Mouse (Mus musculus): ENCODE results near the gene Dnajb3. TPM values are rescaled to one million over a fixed set of nuclear protein-coding genes. Genes with fewer than 3 reads are reported as not detected.

The Dnajb3 gene
- polyA plus RNA-seq, 1 experiment: not detected

GRCm38 (mm10) chr1:88245881-88246280, 40.3 kb upstream of the Dnajb3 start:
- Histone ChIP-seq H3K4me2 (ENCODE audit: low read depth) (no peak overlapping the region), H3K36me3 (ENCODE audit: control insufficient read depth, insufficient read depth) (no peaks in the 10 kb centered on the region), H3ac (ENCODE audit: control insufficient read depth, insufficient read length) (no peak overlapping the region), H3K4me3 (no peak overlapping the region), H3K79me2 (ENCODE audit: control insufficient read depth, insufficient read depth) (no peaks in the 10 kb centered on the region), H3K27me3 (ENCODE audit: control insufficient read depth, insufficient read depth, insufficient read length) (peaks cover 10% of the 10 kb centered on the region)
- TF ChIP-seq MAX (IDR thresholded peaks at IDR 0.05; ENCODE audit: low read depth) (no peak), SRF (IDR thresholded peaks at IDR 0.05; ENCODE audit: control insufficient read depth, insufficient read length, low read depth) (no peak), MYOD1 (IDR thresholded peaks at IDR 0.05; ENCODE audit: control insufficient read depth in 1 of 3, insufficient read length in 2 of 3, low read depth in 2 of 3) (no peak), TCF3 (IDR thresholded peaks at IDR 0.05; ENCODE audit: insufficient read length, low read depth) (no peak), CEBPB (IDR thresholded peaks at IDR 0.05; ENCODE audit: insufficient read depth, poor library complexity, severe bottlenecking) (no peak), POLR2AphosphoS2 (IDR thresholded peaks at IDR 0.05; ENCODE audit: insufficient read length, low read depth) (no peak)

GRCm38 (mm10) chr1:88243861-88244260, 38.3 kb upstream of the Dnajb3 start:
- H3K4me3 ChIP-seq: no peak overlapping the region
- no peak overlapping the region for H3ac ChIP-seq (ENCODE audit: control insufficient read depth, insufficient read length)
- H3K4me2 ChIP-seq (ENCODE audit: low read depth): no peak overlapping the region
- no peak for TF ChIP-seq MYOD1 (IDR thresholded peaks at IDR 0.05; ENCODE audit: control insufficient read depth in 1 of 3, insufficient read length in 2 of 3, low read depth in 2 of 3)
- no peak for TF ChIP-seq MAX (IDR thresholded peaks at IDR 0.05; ENCODE audit: low read depth)
- no peak for TF ChIP-seq REST (IDR thresholded peaks at IDR 0.05; ENCODE audit: insufficient read depth, insufficient read length)
- no peak for TF ChIP-seq TCF3 (IDR thresholded peaks at IDR 0.05; ENCODE audit: insufficient read length, low read depth)
- TF ChIP-seq E2F4 (IDR thresholded peaks at IDR 0.05; ENCODE audit: insufficient read depth): no peak
- TF ChIP-seq POLR2AphosphoS2 (IDR thresholded peaks at IDR 0.05; ENCODE audit: insufficient read length, low read depth): no peak
- no peak for TF ChIP-seq USF1 (IDR thresholded peaks at IDR 0.05; ENCODE audit: low read depth)
- TF ChIP-seq CEBPB (IDR thresholded peaks at IDR 0.05; ENCODE audit: insufficient read depth, poor library complexity, severe bottlenecking): no peak
- no peak for TF ChIP-seq SRF (IDR thresholded peaks at IDR 0.05; ENCODE audit: control insufficient read depth, insufficient read length, low read depth)
- TF ChIP-seq MYOG (IDR thresholded peaks at IDR 0.05; ENCODE audit: control insufficient read depth in 1 of 3, insufficient read depth in 1 of 3, insufficient read length in 2 of 3, low read depth in 2 of 3): no peak
- TF ChIP-seq POLR2A (IDR thresholded peaks at IDR 0.05; ENCODE audit: insufficient read length, low read depth): no peak
- TF ChIP-seq TCF12 (IDR thresholded peaks at IDR 0.05; ENCODE audit: insufficient read depth, poor library complexity, severe bottlenecking): no peak
- no peaks in the 10 kb centered on the region for H3K79me2 ChIP-seq (ENCODE audit: control insufficient read depth, insufficient read depth)
- peaks cover 6% of the 10 kb centered on the region for H3K27me3 ChIP-seq (ENCODE audit: control insufficient read depth, insufficient read depth, insufficient read length)
- no peaks in the 10 kb centered on the region for H3K36me3 ChIP-seq (ENCODE audit: control insufficient read depth, insufficient read depth)

GRCm38 (mm10) chr1:88240579-88240978, 35.0 kb upstream of the Dnajb3 start:
- TF ChIP-seq MYOG (IDR thresholded peaks at IDR 0.05; ENCODE audit: control insufficient read depth in 1 of 3, insufficient read depth in 1 of 3, insufficient read length in 2 of 3, low read depth in 2 of 3) (no peak), SRF (IDR thresholded peaks at IDR 0.05; ENCODE audit: control insufficient read depth, insufficient read length, low read depth) (no peak), POLR2AphosphoS2 (IDR thresholded peaks at IDR 0.05; ENCODE audit: insufficient read length, low read depth) (no peak), REST (IDR thresholded peaks at IDR 0.05; ENCODE audit: insufficient read depth, insufficient read length) (no peak), USF1 (IDR thresholded peaks at IDR 0.05; ENCODE audit: low read depth) (no peak), MYOD1 (IDR thresholded peaks at IDR 0.05; ENCODE audit: control insufficient read depth in 1 of 3, insufficient read length in 2 of 3, low read depth in 2 of 3) (no peak), TCF12 (IDR thresholded peaks at IDR 0.05; ENCODE audit: insufficient read depth, poor library complexity, severe bottlenecking) (no peak), MAX (IDR thresholded peaks at IDR 0.05; ENCODE audit: low read depth) (no peak), CEBPB (IDR thresholded peaks at IDR 0.05; ENCODE audit: insufficient read depth, poor library complexity, severe bottlenecking) (no peak), POLR2A (IDR thresholded peaks at IDR 0.05; ENCODE audit: insufficient read length, low read depth) (no peak), E2F4 (IDR thresholded peaks at IDR 0.05; ENCODE audit: insufficient read depth) (no peak), TCF3 (IDR thresholded peaks at IDR 0.05; ENCODE audit: insufficient read length, low read depth) (no peak)
- H3K79me2 ChIP-seq (ENCODE audit: control insufficient read depth, insufficient read depth): no peaks in the 10 kb centered on the region
- H3K27me3 ChIP-seq (ENCODE audit: control insufficient read depth, insufficient read depth, insufficient read length): peaks cover 14% of the 10 kb centered on the region
- no peak overlapping the region for H3K4me2 ChIP-seq (ENCODE audit: low read depth)
- no peaks in the 10 kb centered on the region for H3K36me3 ChIP-seq (ENCODE audit: control insufficient read depth, insufficient read depth)
- no peak overlapping the region for H3K4me3 ChIP-seq
- no peak overlapping the region for H3ac ChIP-seq (ENCODE audit: control insufficient read depth, insufficient read length)

- no peak overlapping the region for H3K4me2 ChIP-seq (ENCODE audit: low read depth)
- TF ChIP-seq MYOG (IDR thresholded peaks at IDR 0.05; ENCODE audit: control insufficient read depth in 1 of 3, insufficient read depth in 1 of 3, insufficient read length in 2 of 3, low read depth in 2 of 3) (no peak), USF1 (IDR thresholded peaks at IDR 0.05; ENCODE audit: low read depth) (no peak), TCF12 (IDR thresholded peaks at IDR 0.05; ENCODE audit: insufficient read depth, poor library complexity, severe bottlenecking) (no peak), REST (IDR thresholded peaks at IDR 0.05; ENCODE audit: insufficient read depth, insufficient read length) (no peak), TCF3 (IDR thresholded peaks at IDR 0.05; ENCODE audit: insufficient read length, low read depth) (no peak), SRF (IDR thresholded peaks at IDR 0.05; ENCODE audit: control insufficient read depth, insufficient read length, low read depth) (no peak), MAX (IDR thresholded peaks at IDR 0.05; ENCODE audit: low read depth) (no peak)
Measured at GRCm38 (mm10) chr1:88240072-88240471, 34.5 kb upstream of the Dnajb3 start.

GRCm38 (mm10) chr1:88238771-88239170, 33.2 kb upstream of the Dnajb3 start:
- Histone ChIP-seq H3K36me3 (ENCODE audit: control insufficient read depth, insufficient read depth) (no peaks in the 10 kb centered on the region), H3K4me2 (ENCODE audit: low read depth) (no peak overlapping the region), H3K4me3 (no peak overlapping the region), H3K27me3 (ENCODE audit: control insufficient read depth, insufficient read depth, insufficient read length) (peaks cover 19% of the 10 kb centered on the region), H3ac (ENCODE audit: control insufficient read depth, insufficient read length) (no peak overlapping the region), H3K79me2 (ENCODE audit: control insufficient read depth, insufficient read depth) (no peaks in the 10 kb centered on the region)
- TF ChIP-seq POLR2AphosphoS2 (IDR thresholded peaks at IDR 0.05; ENCODE audit: insufficient read length, low read depth) (no peak), CEBPB (IDR thresholded peaks at IDR 0.05; ENCODE audit: insufficient read depth, poor library complexity, severe bottlenecking) (no peak), POLR2A (IDR thresholded peaks at IDR 0.05; ENCODE audit: insufficient read length, low read depth) (no peak), TCF12 (IDR thresholded peaks at IDR 0.05; ENCODE audit: insufficient read depth, poor library complexity, severe bottlenecking) (no peak), REST (IDR thresholded peaks at IDR 0.05; ENCODE audit: insufficient read depth, insufficient read length) (no peak)

More at GRCm38 (mm10) chr1:88240072-88240471, 34.5 kb upstream of the Dnajb3 start:
- no peak overlapping the region for H3K4me3 ChIP-seq
- H3K27me3 ChIP-seq (ENCODE audit: control insufficient read depth, insufficient read depth, insufficient read length): peaks cover 15% of the 10 kb centered on the region
- H3K36me3 ChIP-seq (ENCODE audit: control insufficient read depth, insufficient read depth): no peaks in the 10 kb centered on the region
- H3ac ChIP-seq (ENCODE audit: control insufficient read depth, insufficient read length): no peak overlapping the region
- H3K79me2 ChIP-seq (ENCODE audit: control insufficient read depth, insufficient read depth): no peaks in the 10 kb centered on the region
